Mouse (Mus musculus) kidney, adult 2 months (tissue): ENCODE results near the gene Slc1a3.

Source experiments
- CTCF ChIP-seq: fragments of 200-500 bp; conservative IDR thresholded peaks from 2 replicates; pipeline ENCODE4 v1.5.1; 2011; ENCODE audit warnings: low read depth, mild to moderate bottlenecking, control low read depth, low read length, moderate library complexity, mixed read lengths; ENCODE audit not compliant: insufficient read depth, insufficient read length
- POLR2A ChIP-seq: fragments of 200-500 bp; IDR thresholded peaks from one replicate; pipeline ENCODE4 v1.6.1; 2011; ENCODE audit warnings: low read depth, low read length, control low read depth

- TF ChIP-seq POLR2A: no peak
- TF ChIP-seq CTCF: no peak
These were observed 82.4 kb downstream of the Slc1a3 start for GRCm38 (mm10) chr15:8628150-8628549.
